Mouse (Mus musculus) G1E (cell line): ENCODE measurements at regions not wholly inside any gene's neighbourhood (a gene's known extent, or its start where the extent isn't known, plus 50 kb on each side); places are given as distances from the start of the nearest gene placed in this dataset.

Experiments
- ATAC-seq: 2 replicates; pipeline ENCODE4 v1.8.0; 2016; ENCODE audit warnings: mild to moderate bottlenecking; ENCODE audit not compliant: insufficient number of reproducible peaks, poor library complexity, low FRiP score, severe bottlenecking; ENCODE audit errors: extremely low read depth
- DNase-seq: peaks from one replicate; pipeline ENCODE4 v3.0.0; 2012; ENCODE audit warnings: low spot score
- H3K27me3 ChIP-seq: 2 replicates; pipeline ENCODE4 v1.6.1; 2012; ENCODE audit warnings: mild to moderate bottlenecking, low read length, inconsistent platforms; ENCODE audit not compliant: insufficient read depth
- H3K36me3 ChIP-seq: replicated peaks from 2 replicates; pipeline ENCODE3; 2012; ENCODE audit warnings: mild to moderate bottlenecking, inconsistent platforms
- H3K4me1 ChIP-seq: 2 replicates; pipeline ENCODE4 v1.6.1; 2012; ENCODE audit warnings: low read depth, low read length, inconsistent platforms, mixed read lengths; ENCODE audit not compliant: insufficient read depth
- H3K4me3 ChIP-seq: 2 replicates; pipeline ENCODE4 v1.5.1; 2012; ENCODE audit warnings: low read depth, mild to moderate bottlenecking, inconsistent platforms, low read length, moderate library complexity, mixed read lengths
- H3K9me3 ChIP-seq: replicated peaks from 2 replicates; pipeline ENCODE4 v1.6.1; 2012; ENCODE audit warnings: inconsistent platforms
- CTCF ChIP-seq: IDR thresholded peaks from 2 replicates; pipeline ENCODE4 v1.5.1; 2012; ENCODE audit warnings: low read depth, low read length, inconsistent platforms, mixed read lengths
- GATA1 ChIP-seq: IDR thresholded peaks from 2 replicates; pipeline ENCODE4 v1.6.1; 2012; ENCODE audit warnings: borderline replicate concordance, low read length, inconsistent platforms, mixed read lengths
- GATA2 ChIP-seq: IDR thresholded peaks from 2 replicates; pipeline ENCODE4 v1.6.1; 2012; ENCODE audit warnings: low read depth, low read length, inconsistent platforms, borderline replicate concordance
- POLR2AphosphoS5 ChIP-seq: IDR thresholded peaks from 2 replicates; pipeline ENCODE4 v1.6.1; 2012; ENCODE audit warnings: low read depth, low read length, inconsistent platforms; ENCODE audit not compliant: insufficient replicate concordance
- TAL1 ChIP-seq: conservative IDR thresholded peaks from 2 replicates; pipeline ENCODE4 v1.6.1; 2012; ENCODE audit warnings: low read depth, low read length, inconsistent platforms, mixed read lengths

GRCm38 (mm10) chr13:46162025-46162374 is 111.5 kb upstream of the Stmnd1 start:
- DNase-seq: peak; percentile 17
- H3K36me3 ChIP-seq: no peaks in the 10 kb centered on the region
- H3K4me1 ChIP-seq: 0 out of 2 replicates have a peak, but pooled peaks cover 3% of the 10 kb centered on the region
- no peaks in the 10 kb centered on the region for H3K9me3 ChIP-seq
- peaks cover 3% of the 10 kb centered on the region for H3K27me3 ChIP-seq
- ATAC-seq: no peak
- H3K4me3 ChIP-seq: no peak overlapping the region
- TF ChIP-seq POLR2AphosphoS5: no peak
- peak; percentile 93 for TF ChIP-seq CTCF

DNA sequence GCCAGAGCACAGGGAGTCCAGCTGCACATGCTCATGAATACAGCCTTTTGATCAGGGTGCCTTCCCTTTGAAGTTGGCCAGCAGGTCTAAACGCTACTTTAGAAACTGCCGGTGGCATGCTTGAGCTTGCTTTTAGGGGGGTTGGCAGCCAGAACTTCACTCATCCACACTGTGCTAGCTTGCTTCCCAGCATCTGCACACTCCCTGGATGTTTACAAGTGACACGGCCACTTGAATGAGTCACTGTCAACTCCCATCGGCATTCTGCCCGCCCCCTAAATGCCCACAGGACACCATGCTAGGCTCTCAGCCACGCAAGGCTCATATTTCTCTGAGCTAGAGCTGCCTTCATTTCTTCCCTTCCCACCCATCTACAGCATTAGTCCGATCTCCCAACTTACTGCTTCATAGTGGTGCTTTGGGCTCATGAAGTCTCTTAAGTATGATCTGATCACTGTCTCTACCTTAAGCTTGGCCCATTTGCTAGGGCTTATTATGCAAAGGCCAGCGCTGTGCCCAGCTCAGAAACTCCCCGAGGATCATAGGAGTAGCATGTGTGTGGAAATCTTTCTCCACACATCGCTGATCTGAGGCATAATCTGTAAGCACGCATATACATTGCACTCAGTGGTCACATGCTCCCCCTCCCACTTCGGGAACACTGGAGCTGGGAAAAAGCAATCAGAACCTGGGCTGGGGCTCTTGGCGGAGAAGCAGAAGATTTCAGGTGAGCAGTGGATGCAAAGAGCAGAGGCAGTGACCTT is 112.1 kb upstream of the Stmnd1 start:
- no peak overlapping the region for H3K4me3 ChIP-seq

DNA sequence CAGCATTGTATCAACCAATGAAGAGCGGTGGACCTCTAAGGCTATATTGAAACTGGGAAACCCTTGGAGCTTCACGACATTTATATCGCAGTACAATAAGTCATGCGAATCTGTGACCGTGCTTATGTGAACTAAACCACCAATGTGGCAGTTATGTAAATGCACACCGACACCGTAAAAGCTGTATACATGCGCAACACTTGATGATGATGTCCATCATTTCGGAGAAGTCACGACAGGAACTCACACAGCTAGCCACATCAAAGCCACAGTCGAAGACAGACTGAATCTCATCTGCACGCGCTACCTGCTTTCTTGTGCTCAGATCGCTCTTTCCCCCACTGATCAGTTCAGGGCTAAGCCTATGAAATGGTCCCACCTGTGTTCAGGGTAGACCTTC is 114.2 kb upstream of the Stmnd1 start:
- Histone ChIP-seq H3K27me3 (peaks cover 6% of the 10 kb centered on the region; the same call in 1 of the 2 replicates), H3K4me1 (0 out of 2 replicates have a peak, but pooled peaks cover 3% of the 10 kb centered on the region), H3K4me3 (no peak overlapping the region), H3K9me3 (no peaks in the 10 kb centered on the region), H3K36me3 (no peaks in the 10 kb centered on the region)
- DNase-seq (no peak), ATAC-seq (no peak)
- TF ChIP-seq GATA2: no peak

More for the DNA sequence above, 112.1 kb upstream of the Stmnd1 start:
- H3K36me3 ChIP-seq: no peaks in the 10 kb centered on the region
- H3K27me3 ChIP-seq: peaks cover 3% of the 10 kb centered on the region
- no peaks in the 10 kb centered on the region for H3K9me3 ChIP-seq
- H3K4me1 ChIP-seq: 0 out of 2 replicates have a peak, but pooled peaks cover 3% of the 10 kb centered on the region
- TF ChIP-seq POLR2AphosphoS5: no peak
- no peak for TF ChIP-seq CTCF
- no peak for TF ChIP-seq GATA1
- TF ChIP-seq GATA2: no peak
- no peak for TF ChIP-seq TAL1
- no peak for ATAC-seq
- no peak for DNase-seq

DNA sequence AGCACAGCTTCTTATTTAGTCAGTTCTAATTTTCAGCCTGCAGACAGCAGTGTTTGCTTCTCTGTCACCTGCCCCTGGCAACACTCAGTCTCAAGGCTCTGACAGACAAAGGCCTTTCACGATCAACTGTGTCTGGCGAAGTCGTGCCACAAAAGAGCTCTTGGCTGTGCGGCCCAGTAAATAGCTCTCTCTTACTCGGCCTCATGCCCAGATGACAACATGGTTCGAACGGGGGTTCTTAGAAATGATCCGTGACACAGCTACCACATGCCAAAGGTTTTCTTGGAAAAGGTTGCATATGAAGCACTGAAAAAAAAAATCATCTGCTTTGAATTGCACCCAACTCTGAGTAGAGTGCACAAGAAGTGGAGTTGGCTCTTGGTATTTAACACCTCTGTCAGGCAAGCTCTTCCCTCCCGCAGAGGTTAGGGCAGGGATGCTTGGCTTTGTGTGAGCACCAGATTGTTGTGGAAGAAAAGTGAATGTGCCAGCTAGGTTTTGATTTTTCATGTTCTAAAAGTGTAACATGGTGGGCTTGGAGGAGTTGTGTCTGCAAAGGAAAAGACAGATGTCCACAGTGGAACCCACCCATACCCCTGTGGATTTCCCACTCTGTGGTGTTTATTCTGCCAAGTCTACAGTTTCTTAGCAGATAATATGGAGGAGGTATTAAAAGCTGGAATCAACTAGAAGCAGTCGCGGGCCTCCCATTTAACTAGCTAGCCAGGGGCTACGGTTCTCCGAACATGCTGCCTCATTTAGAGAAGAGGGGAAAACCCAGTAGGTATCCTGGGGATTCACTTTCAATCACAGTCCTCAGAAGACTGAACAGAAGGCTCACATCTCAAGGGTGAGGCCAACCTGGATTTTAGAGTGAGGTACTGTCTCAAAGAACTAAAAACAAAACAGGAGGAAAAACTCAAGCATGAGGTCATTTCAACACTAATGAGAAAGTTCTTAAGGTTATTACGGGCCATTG is 120.0 kb upstream of the Stmnd1 start:
- Histone ChIP-seq H3K36me3 (no peaks in the 10 kb centered on the region), H3K9me3 (no peaks in the 10 kb centered on the region), H3K4me1 (no peaks in the 10 kb centered on the region), H3K27me3 (peaks cover 10% of the 10 kb centered on the region; the same call in 1 of the 2 replicates), H3K4me3 (no peak overlapping the region)
- ATAC-seq: no peak
- TF ChIP-seq POLR2AphosphoS5 (no peak), GATA2 (no peak), CTCF (no peak), GATA1 (no peak), TAL1 (no peak)
- no peak for DNase-seq

DNA sequence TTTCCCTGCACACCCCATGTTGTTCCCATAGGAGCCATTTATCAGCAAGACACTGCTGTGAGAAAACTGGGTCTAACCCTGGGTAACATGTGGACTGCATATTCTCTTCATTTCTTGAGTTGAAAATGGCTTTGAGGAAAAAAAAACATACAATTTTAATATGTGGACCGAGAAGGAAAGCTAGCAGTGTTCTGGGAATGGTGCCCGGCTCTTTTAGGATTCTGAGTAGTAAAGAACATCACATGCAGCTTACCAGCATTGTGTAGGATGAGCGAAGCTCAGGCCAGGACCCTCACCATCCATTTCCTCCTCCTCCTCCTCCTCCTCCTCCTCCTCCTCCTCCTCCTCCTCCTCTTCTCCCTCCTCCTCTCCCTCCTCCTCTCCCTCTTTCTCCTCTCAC is 133.5 kb upstream of the Stmnd1 start:
- no peak for DNase-seq
- Histone ChIP-seq H3K27me3 (peaks cover 2% of the 10 kb centered on the region; the same call in 1 of the 2 replicates), H3K36me3 (no peaks in the 10 kb centered on the region), H3K9me3 (no peaks in the 10 kb centered on the region), H3K4me1 (no peaks in the 10 kb centered on the region), H3K4me3 (no peak overlapping the region)
- TF ChIP-seq POLR2AphosphoS5 (no peak), TAL1 (no peak), CTCF (no peak), GATA2 (no peak), GATA1 (no peak)
- no peak for ATAC-seq

- H3K4me3 ChIP-seq: no peak overlapping the region
- DNase-seq (no peak), ATAC-seq (no peak)
Observed at GRCm38 (mm10) chr13:46139251-46139650, 134.3 kb upstream of the Stmnd1 start.

More at GRCm38 (mm10) chr13:46139251-46139650, 134.3 kb upstream of the Stmnd1 start:
- no peaks in the 10 kb centered on the region for H3K9me3 ChIP-seq
- no peaks in the 10 kb centered on the region for H3K4me1 ChIP-seq
- H3K36me3 ChIP-seq: no peaks in the 10 kb centered on the region
- TF ChIP-seq TAL1 (no peak), GATA2 (no peak), GATA1 (no peak), CTCF (no peak), POLR2AphosphoS5 (no peak)
- peaks cover 2% of the 10 kb centered on the region; the same call in 1 of the 2 replicates for H3K27me3 ChIP-seq
